ENCODE assay signal across 15 mouse cellular contexts in genomic region chr5:137525511-137525910, GRCm38 (mm10). TPM values are rescaled to one million over a fixed set of nuclear protein-coding genes. Genes with fewer than 3 reads are reported as not detected.
DNase-seq lines count a peak whose midpoint lies in the region; ATAC-seq and TF ChIP-seq lines count a peak whose summit lies in the region.
"Had no signal": no experiment of that assay in that cellular context is flagged by ENCODE, and none has a peak within 500 bp of the region (broad histone marks: within the 10 kb centered on the region; RNA-seq: fewer than 3 reads in every experiment).

No protein-coding gene starts in this region.

- H3K36me3 ChIP-seq in heart, embryonic 10.5 days = peaks cover 94% of the 10 kb centered on the region
- peaks cover 72% of the 10 kb centered on the region for H3K36me3 ChIP-seq in heart, embryonic 11.5 days (ENCODE audit: control insufficient read depth, insufficient read depth, low read length)
- peaks cover 99% of the 10 kb centered on the region for H3K36me3 ChIP-seq in liver, embryonic 12.5 days
- H3K36me3 ChIP-seq in liver, postnatal 0 days (replicated peaks; ENCODE audit: insufficient read depth, low read length) = peaks cover 97% of the 10 kb centered on the region
- peaks cover 91% of the 10 kb centered on the region for H3K36me3 ChIP-seq in forebrain, embryonic 15.5 days
- H3K36me3 ChIP-seq in midbrain, embryonic 13.5 days = peaks cover 95% of the 10 kb centered on the region

- 85% methylated on average over 16 of the region's 16 CpGs for WGBS in heart, embryonic 10.5 days
- WGBS in heart, embryonic 11.5 days (ENCODE audit: insufficient replicate concordance) = 82% methylated on average over 16 of the region's 16 CpGs
- 72% methylated on average over 16 of the region's 16 CpGs for WGBS in liver, embryonic 12.5 days (ENCODE audit: insufficient replicate concordance)
- WGBS in liver, postnatal 0 days (ENCODE audit: insufficient replicate concordance) = 79% methylated on average over 16 of the region's 16 CpGs
- 74% methylated on average over 16 of the region's 16 CpGs for WGBS in forebrain, embryonic 15.5 days
- 76% methylated on average over 16 of the region's 16 CpGs for WGBS in midbrain, embryonic 13.5 days

- H3K9me3 ChIP-seq in heart, embryonic 10.5 days = no peaks in the 10 kb centered on the region
- no peaks in the 10 kb centered on the region for H3K9me3 ChIP-seq in heart, embryonic 11.5 days (replicated peaks; ENCODE audit: control insufficient read depth, low read length)
- no peaks in the 10 kb centered on the region for H3K9me3 ChIP-seq in liver, embryonic 12.5 days (replicated peaks)
- no peaks in the 10 kb centered on the region for H3K9me3 ChIP-seq in liver, postnatal 0 days (ENCODE audit: low read length)
- no peaks in the 10 kb centered on the region for H3K9me3 ChIP-seq in forebrain, embryonic 15.5 days
- no peaks in the 10 kb centered on the region for H3K9me3 ChIP-seq in midbrain, embryonic 13.5 days

- no peak overlapping the region for H3K9ac ChIP-seq in heart, embryonic 11.5 days (ENCODE audit: low read depth, low read length)
- no peak overlapping the region for H3K9ac ChIP-seq in liver, embryonic 12.5 days
- no peak overlapping the region for H3K9ac ChIP-seq in liver, postnatal 0 days (replicated peaks)
- H3K9ac ChIP-seq in forebrain, embryonic 15.5 days (replicated peaks) = no peak overlapping the region
- no peak overlapping the region for H3K9ac ChIP-seq in midbrain, embryonic 13.5 days (replicated peaks)

- no peak for ATAC-seq in heart, embryonic 11.5 days (replicated peaks; ENCODE audit: insufficient number of reproducible peaks, low FRiP score, low TSS enrichment)
- ATAC-seq in liver, embryonic 12.5 days = no peak
- no peak for ATAC-seq in liver, postnatal 0 days
- ATAC-seq in forebrain, embryonic 15.5 days (replicated peaks) = no peak
- ATAC-seq in midbrain, embryonic 13.5 days = no peak

- peaks cover 47% of the 10 kb centered on the region for H3K4me1 ChIP-seq in heart, embryonic 10.5 days
- H3K4me1 ChIP-seq in heart, embryonic 11.5 days (ENCODE audit: control insufficient read depth, insufficient read depth, low read length) = peaks cover 10% of the 10 kb centered on the region; the same call in 1 of the 2 replicates
- H3K4me1 ChIP-seq in liver, embryonic 12.5 days = peaks cover 57% of the 10 kb centered on the region
- peaks cover 10% of the 10 kb centered on the region for H3K4me1 ChIP-seq in liver, postnatal 0 days (ENCODE audit: insufficient read depth)
- peaks cover 27% of the 10 kb centered on the region for H3K4me1 ChIP-seq in forebrain, embryonic 15.5 days
- peaks cover 51% of the 10 kb centered on the region for H3K4me1 ChIP-seq in midbrain, embryonic 13.5 days (replicated peaks)

- TF ChIP-seq CTCF in liver, postnatal 0 days (IDR thresholded peaks at IDR 0.05; ENCODE audit: low read depth) = no peak

- no peak for TF ChIP-seq EP300 in liver, postnatal 0 days (IDR thresholded peaks at IDR 0.05; ENCODE audit: low read depth)

- no peak for DNase-seq in heart, embryonic 10.5 days (ENCODE audit: low spot score)
- no peak for DNase-seq in liver, postnatal 0 days
- no peak for DNase-seq in urinary bladder, postnatal 25 days (ENCODE audit: low spot score)
- no peak for DNase-seq in adrenal gland, postnatal 36 days
- DNase-seq: spleen, adult 18-20 months had no signal

- peak overlapping the region; percentile 37; the same call in 1 of the 2 replicates for H3K27ac ChIP-seq in heart, embryonic 10.5 days
- no peak overlapping the region for H3K27ac ChIP-seq in heart, embryonic 11.5 days (ENCODE audit: low read depth, low read length)
- H3K27ac ChIP-seq in liver, embryonic 12.5 days = peak overlapping the region; percentile 22; the same call in 1 of the 2 replicates
- H3K27ac ChIP-seq in liver, postnatal 0 days (ENCODE audit: low read depth) = no peak overlapping the region
- peak overlapping the region; percentile 37 for H3K27ac ChIP-seq in forebrain, embryonic 15.5 days (replicated peaks)
- peak overlapping the region; percentile 35; the same call in 1 of the 2 replicates for H3K27ac ChIP-seq in midbrain, embryonic 13.5 days

- H3K4me2 ChIP-seq in heart, embryonic 11.5 days = no peak overlapping the region
- no peak overlapping the region for H3K4me2 ChIP-seq in liver, embryonic 12.5 days
- H3K4me2 ChIP-seq in liver, postnatal 0 days (ENCODE audit: low read depth, low read length) = no peak overlapping the region
- H3K4me2 ChIP-seq in forebrain, embryonic 15.5 days (replicated peaks) = no peak overlapping the region
- no peak overlapping the region for H3K4me2 ChIP-seq in midbrain, embryonic 13.5 days (replicated peaks)

- H3K27me3 ChIP-seq in heart, embryonic 10.5 days (ENCODE audit: insufficient read depth, poor library complexity, severe bottlenecking) = no peaks in the 10 kb centered on the region
- H3K27me3 ChIP-seq in heart, embryonic 11.5 days (ENCODE audit: control insufficient read depth, insufficient read depth, low read length) = no peaks in the 10 kb centered on the region
- H3K27me3 ChIP-seq in liver, embryonic 12.5 days (replicated peaks) = no peaks in the 10 kb centered on the region
- no peaks in the 10 kb centered on the region for H3K27me3 ChIP-seq in liver, postnatal 0 days (ENCODE audit: insufficient read depth, low read length)
- H3K27me3 ChIP-seq in forebrain, embryonic 15.5 days = no peaks in the 10 kb centered on the region
- H3K27me3 ChIP-seq in midbrain, embryonic 13.5 days = no peaks in the 10 kb centered on the region

- no peak overlapping the region for H3K4me3 ChIP-seq in heart, embryonic 10.5 days
- H3K4me3 ChIP-seq in heart, embryonic 11.5 days (ENCODE audit: low read depth, low read length) = no peak overlapping the region
- no peak overlapping the region for H3K4me3 ChIP-seq in liver, embryonic 12.5 days
- no peak overlapping the region for H3K4me3 ChIP-seq in liver, postnatal 0 days (ENCODE audit: low read depth, low read length)
- no peak overlapping the region for H3K4me3 ChIP-seq in forebrain, embryonic 15.5 days
- no peak overlapping the region for H3K4me3 ChIP-seq in midbrain, embryonic 13.5 days (replicated peaks)

RNA-seq across cellular contexts. Expression of gene Gigyf1, which starts 7.2 kb away (rescaled TPM):
- polyA plus RNA-seq in heart, embryonic 10.5 days (2016; fragmentation: Nextera tagmentation; extraction: Ambion mirVana) = 8.0 and 10.8 TPM in 2 replicates
- 6.8 and 9.5 TPM in 2 replicates for polyA plus RNA-seq in heart, embryonic 11.5 days (2014; fragmentation: Nextera tagmentation; extraction: Ambion mirVana)
- polyA plus RNA-seq in liver, embryonic 12.5 days (2016; fragmentation: Nextera tagmentation; extraction: Ambion mirVana) = 5.6 and 6.0 TPM in 2 replicates
- polyA plus RNA-seq in liver, postnatal 0 days (2015; fragmentation: Nextera tagmentation; extraction: Ambion mirVana) = 2.8 and 4.0 TPM in 2 replicates
- 19.2 and 20.0 TPM in 2 replicates for polyA plus RNA-seq in forebrain, embryonic 15.5 days (2015; fragmentation: Nextera tagmentation; extraction: Ambion mirVana)
- polyA plus RNA-seq in midbrain, embryonic 13.5 days (2015; fragmentation: Nextera tagmentation; extraction: Ambion mirVana) = 19.6 and 20.5 TPM in 2 replicates
- total RNA-seq in adrenal gland, postnatal 36 days (2021) = 10 to 100 TPM; 32.0 to 32.8 TPM

RNA-seq across cellular contexts. Expression of gene Epo, which starts 7.5 kb away (rescaled TPM):
- polyA plus RNA-seq in heart, embryonic 10.5 days (2016; fragmentation: Nextera tagmentation; extraction: Ambion mirVana) = 0.28 and 2.3 TPM in 2 replicates
- not detected in 2 replicates for polyA plus RNA-seq in heart, embryonic 11.5 days (2014; fragmentation: Nextera tagmentation; extraction: Ambion mirVana)
- 1.7 and 2.3 TPM in 2 replicates for polyA plus RNA-seq in liver, embryonic 12.5 days (2016; fragmentation: Nextera tagmentation; extraction: Ambion mirVana)
- 0.13 and 0.26 TPM in 2 replicates for polyA plus RNA-seq in liver, postnatal 0 days (2015; fragmentation: Nextera tagmentation; extraction: Ambion mirVana)
- polyA plus RNA-seq in forebrain, embryonic 15.5 days (2015; fragmentation: Nextera tagmentation; extraction: Ambion mirVana) = not detected in 2 replicates
- not detected in 2 replicates for polyA plus RNA-seq in midbrain, embryonic 13.5 days (2015; fragmentation: Nextera tagmentation; extraction: Ambion mirVana)
- total RNA-seq in adrenal gland, postnatal 36 days (2021) = not detected
- total RNA-seq: heart, adult 18-20 months; heart, postnatal 4 days; layer of hippocampus, postnatal 36 days; liver, adult 2 months had no signal
- polyA plus RNA-seq: embryonic facial prominence, embryonic 14.5 days; kidney, embryonic 14.5 days; liver, adult 2 months had no signal

RNA-seq across cellular contexts. Expression of gene Gnb2, which starts 7.8 kb away (rescaled TPM):
- 287 and 294 TPM in 2 replicates for polyA plus RNA-seq in heart, embryonic 10.5 days (2016; fragmentation: Nextera tagmentation; extraction: Ambion mirVana)
- 307 and 318 TPM in 2 replicates for polyA plus RNA-seq in heart, embryonic 11.5 days (2014; fragmentation: Nextera tagmentation; extraction: Ambion mirVana)
- polyA plus RNA-seq in liver, embryonic 12.5 days (2016; fragmentation: Nextera tagmentation; extraction: Ambion mirVana) = 215 and 221 TPM in 2 replicates
- polyA plus RNA-seq in liver, postnatal 0 days (2015; fragmentation: Nextera tagmentation; extraction: Ambion mirVana) = 165 and 177 TPM in 2 replicates
- polyA plus RNA-seq in forebrain, embryonic 15.5 days (2015; fragmentation: Nextera tagmentation; extraction: Ambion mirVana) = 535 and 578 TPM in 2 replicates
- 520 and 545 TPM in 2 replicates for polyA plus RNA-seq in midbrain, embryonic 13.5 days (2015; fragmentation: Nextera tagmentation; extraction: Ambion mirVana)
- total RNA-seq in adrenal gland, postnatal 36 days (2021) = 100 to 1,000 TPM; 544 to 638 TPM

RNA-seq across cellular contexts. Expression of gene Pop7, which starts 23.2 kb away (rescaled TPM):
- polyA plus RNA-seq in heart, embryonic 10.5 days (2016; fragmentation: Nextera tagmentation; extraction: Ambion mirVana) = 50.6 and 56.6 TPM in 2 replicates
- polyA plus RNA-seq in heart, embryonic 11.5 days (2014; fragmentation: Nextera tagmentation; extraction: Ambion mirVana) = 46.5 and 50.0 TPM in 2 replicates
- polyA plus RNA-seq in liver, embryonic 12.5 days (2016; fragmentation: Nextera tagmentation; extraction: Ambion mirVana) = 48.4 and 55.3 TPM in 2 replicates
- 27.5 and 27.7 TPM in 2 replicates for polyA plus RNA-seq in liver, postnatal 0 days (2015; fragmentation: Nextera tagmentation; extraction: Ambion mirVana)
- 75.9 and 79.3 TPM in 2 replicates for polyA plus RNA-seq in forebrain, embryonic 15.5 days (2015; fragmentation: Nextera tagmentation; extraction: Ambion mirVana)
- polyA plus RNA-seq in midbrain, embryonic 13.5 days (2015; fragmentation: Nextera tagmentation; extraction: Ambion mirVana) = 74.0 and 82.0 TPM in 2 replicates
- 10 to 100 TPM; 25.6 to 27.0 TPM for total RNA-seq in adrenal gland, postnatal 36 days (2021)

RNA-seq across cellular contexts. Expression of gene Actl6b, which starts 27.8 kb away (rescaled TPM):
- 0.07 TPM in 1 of 2 replicates, not detected in the other for polyA plus RNA-seq in heart, embryonic 10.5 days (2016; fragmentation: Nextera tagmentation; extraction: Ambion mirVana)
- polyA plus RNA-seq in heart, embryonic 11.5 days (2014; fragmentation: Nextera tagmentation; extraction: Ambion mirVana) = 0.65 and 1.0 TPM in 2 replicates
- not detected in 2 replicates for polyA plus RNA-seq in liver, embryonic 12.5 days (2016; fragmentation: Nextera tagmentation; extraction: Ambion mirVana)
- not detected in 2 replicates for polyA plus RNA-seq in liver, postnatal 0 days (2015; fragmentation: Nextera tagmentation; extraction: Ambion mirVana)
- 250 and 259 TPM in 2 replicates for polyA plus RNA-seq in forebrain, embryonic 15.5 days (2015; fragmentation: Nextera tagmentation; extraction: Ambion mirVana)
- 231 and 235 TPM in 2 replicates for polyA plus RNA-seq in midbrain, embryonic 13.5 days (2015; fragmentation: Nextera tagmentation; extraction: Ambion mirVana)
- total RNA-seq in adrenal gland, postnatal 36 days (2021) = 1 to 10 TPM; 2.6 to 3.3 TPM
- total RNA-seq: heart, adult 18-20 months; heart, postnatal 4 days; liver, adult 2 months had no signal
- polyA plus RNA-seq: kidney, embryonic 14.5 days; liver, adult 2 months had no signal

Comparison
In these comparisons a context has a peak if more than half of its experiments do, and no peak if none do; other contexts are left out.
1. H3K27ac ChIP-seq: peak in heart, embryonic 10.5 days (single experiment), liver, embryonic 12.5 days (single experiment), forebrain, embryonic 15.5 days (single experiment) and midbrain, embryonic 13.5 days (single experiment); none in heart, embryonic 11.5 days (single experiment) and liver, postnatal 0 days (single experiment).